Mouse (Mus musculus) heart, adult 2 months (tissue): ENCODE measurements around the gene Taf13. TPM values are rescaled to one million over a fixed set of nuclear protein-coding genes. Genes with fewer than 3 reads are reported as not detected.

Source experiments
- DNase-seq, 2 experiments: peaks; one replicate each; pipeline ENCODE4 v3.0.0; 2021
- H3K27ac ChIP-seq: fragments of 200-600 bp; 2 replicates; pipeline ENCODE4 v1.8.1; 2022
- H3K27me3 ChIP-seq: fragments of 200-500 bp; 2 replicates; pipeline ENCODE4 v1.6.1; 2012; ENCODE audit warnings: mild to moderate bottlenecking, low read length, inconsistent platforms, mixed read lengths; ENCODE audit not compliant: control insufficient read depth, insufficient read depth
- H3K36me3 ChIP-seq: fragments of 200-500 bp; 2 replicates; pipeline ENCODE4 v1.6.1; 2012; ENCODE audit warnings: low read length, inconsistent platforms; ENCODE audit not compliant: control insufficient read depth, insufficient read depth
- H3K4me1 ChIP-seq: fragments of 200-500 bp; 2 replicates; pipeline ENCODE4 v1.6.1; 2011; ENCODE audit warnings: low read length; ENCODE audit not compliant: control insufficient read depth, insufficient read depth
- H3K4me3 ChIP-seq: fragments of 200-600 bp; 2 replicates; pipeline ENCODE4 v1.8.1; 2022
- H3K79me2 ChIP-seq: fragments of 200-500 bp; replicated peaks from 2 replicates; pipeline ENCODE4 v1.6.1; 2012; ENCODE audit warnings: mild to moderate bottlenecking, inconsistent platforms, low read length, moderate library complexity, mixed read lengths; ENCODE audit not compliant: control insufficient read depth, insufficient read depth
- H3K9ac ChIP-seq: fragments of 200-500 bp; 2 replicates; pipeline ENCODE4 v1.6.1; 2012; ENCODE audit warnings: low read depth, mild to moderate bottlenecking, control low read depth, inconsistent platforms, low read length, mixed read lengths
- CTCF ChIP-seq: fragments of 200-600 bp; IDR thresholded peaks from 2 replicates; pipeline ENCODE4 v1.8.1; 2022; ENCODE audit warnings: antibody characterized with exemption, mild to moderate bottlenecking, moderate library complexity
- EP300 ChIP-seq: fragments of 200-500 bp; IDR thresholded peaks from 2 replicates; pipeline ENCODE4 v1.6.1; 2011; ENCODE audit warnings: low read depth, low read length, control low read depth; ENCODE audit not compliant: insufficient read depth
- POLR2A ChIP-seq: fragments of 200-500 bp; IDR thresholded peaks from 2 replicates; pipeline ENCODE4 v1.6.1; 2011; ENCODE audit warnings: mild to moderate bottlenecking, low read depth, low read length, control low read depth; ENCODE audit not compliant: insufficient read depth
- WGBS: fragments of 180-500 bp; shearing (Covaris S2); methylation state at CpG from one replicate; pipeline ENCODE4 v1.1.7; 2018; 5-methylcytosine and 5-hydroxymethylcytosine counted together
- intact Hi-C: fragments of 180-260 bp; cut with DNase I; formaldehyde crosslinking; loops from one replicate; pipeline ENCODE4 v1.15.1; 2025
- polyA plus RNA-seq: library from polyadenylated mRNA; depleted of rRNA; stranded (reverse); fragments of >200 nt; gene quantifications from 2 replicates; pipeline ENCODE4 v1.2.3, GENCODE M21; 2012
- total RNA-seq, 2 experiments: library from RNA; stranded (reverse); gene quantifications; 2 replicates each; pipeline ENCODE4 v1.2.3; 2021

The Taf13 gene
- total and polyA plus RNA-seq, 3 experiments, result 4.5 to 14.4 (median 11.1) TPM

DNA sequence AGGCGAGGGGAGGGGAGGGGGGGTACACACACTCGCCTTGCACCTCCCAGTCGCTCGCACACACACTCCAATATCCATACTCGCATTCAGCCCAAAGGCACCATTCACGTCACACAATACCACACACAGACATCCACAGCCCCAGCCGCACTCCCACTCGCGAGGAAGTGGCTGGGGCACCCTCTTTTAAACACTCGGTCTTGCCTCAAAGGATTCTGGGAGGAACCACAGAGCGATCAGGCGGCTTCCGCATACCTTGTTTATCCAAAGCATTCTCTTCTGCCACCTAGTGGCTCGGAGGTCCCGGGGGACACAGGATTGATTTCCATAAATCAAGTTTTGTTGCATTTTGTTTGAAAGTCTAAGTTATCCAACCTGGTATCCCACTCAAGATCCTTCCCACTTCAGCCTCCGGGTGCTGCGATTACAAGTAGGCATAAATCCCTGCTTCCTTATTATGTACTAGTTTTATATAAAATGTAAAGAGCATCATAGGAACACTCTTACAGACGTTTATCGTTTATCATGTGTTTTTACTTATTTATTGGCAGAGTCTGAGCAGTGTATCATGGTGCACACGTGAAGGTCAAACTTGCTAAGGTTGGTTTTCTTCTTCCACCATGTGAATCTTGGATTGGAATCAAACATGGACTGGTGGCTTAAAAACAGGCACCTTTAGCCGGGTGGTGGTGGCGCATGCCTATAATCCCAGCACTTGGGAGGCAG is 16.7 kb upstream of the Taf13 start:
- TF ChIP-seq CTCF (peak; percentile 96), POLR2A (peak; percentile 100), EP300 (peak; percentile 96)
- 16% methylated on average over 22 of the region's 22 CpGs for WGBS
- Histone ChIP-seq H3K4me1 (no peaks in the 10 kb centered on the region), H3K36me3 (no peaks in the 10 kb centered on the region; the same call in 1 of the 2 replicates), H3K4me3 (peak overlapping the region; percentile 88), H3K27me3 (no peaks in the 10 kb centered on the region), H3K27ac (peak overlapping the region; percentile 89), H3K79me2 (no peaks in the 10 kb centered on the region), H3K9ac (peak overlapping the region; percentile 99)
- DNase-seq, result peak; percentile 91 to 92
- intact Hi-C loops, result no loop called here

DNA sequence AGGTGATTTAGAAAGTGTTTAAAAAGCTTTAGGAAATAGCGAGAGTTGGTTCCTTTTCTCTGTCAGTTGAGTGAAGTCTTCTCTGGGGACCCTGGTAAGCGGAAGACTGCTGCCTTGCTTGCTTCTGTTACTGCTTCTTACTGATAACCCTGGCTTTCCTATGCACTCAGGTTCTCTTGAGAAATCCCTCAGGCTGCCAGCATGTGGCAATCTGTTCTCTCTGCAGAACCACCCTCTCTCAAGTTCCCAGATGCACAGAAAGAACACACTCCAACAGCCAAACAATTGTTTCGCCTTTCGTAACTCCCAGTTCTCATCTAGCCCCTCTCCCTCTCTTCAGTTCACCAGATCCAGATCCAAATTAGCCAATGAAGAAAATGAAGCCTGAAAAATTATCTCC is 13.6 kb upstream of the Taf13 start:
- intact Hi-C loops, result no loop called here
- Histone ChIP-seq H3K79me2 (no peaks in the 10 kb centered on the region; the same call in 1 of the 2 replicates), H3K27me3 (no peaks in the 10 kb centered on the region), H3K27ac (no peak overlapping the region), H3K4me3 (no peak overlapping the region), H3K4me1 (peaks cover 3% of the 10 kb centered on the region), H3K36me3 (peaks cover 3% of the 10 kb centered on the region), H3K9ac (no peak overlapping the region)
- 92% methylated on average over 4 of the region's 4 CpGs for WGBS
- TF ChIP-seq CTCF (no peak), EP300 (no peak), POLR2A (no peak)
- DNase-seq, result no peak

DNA sequence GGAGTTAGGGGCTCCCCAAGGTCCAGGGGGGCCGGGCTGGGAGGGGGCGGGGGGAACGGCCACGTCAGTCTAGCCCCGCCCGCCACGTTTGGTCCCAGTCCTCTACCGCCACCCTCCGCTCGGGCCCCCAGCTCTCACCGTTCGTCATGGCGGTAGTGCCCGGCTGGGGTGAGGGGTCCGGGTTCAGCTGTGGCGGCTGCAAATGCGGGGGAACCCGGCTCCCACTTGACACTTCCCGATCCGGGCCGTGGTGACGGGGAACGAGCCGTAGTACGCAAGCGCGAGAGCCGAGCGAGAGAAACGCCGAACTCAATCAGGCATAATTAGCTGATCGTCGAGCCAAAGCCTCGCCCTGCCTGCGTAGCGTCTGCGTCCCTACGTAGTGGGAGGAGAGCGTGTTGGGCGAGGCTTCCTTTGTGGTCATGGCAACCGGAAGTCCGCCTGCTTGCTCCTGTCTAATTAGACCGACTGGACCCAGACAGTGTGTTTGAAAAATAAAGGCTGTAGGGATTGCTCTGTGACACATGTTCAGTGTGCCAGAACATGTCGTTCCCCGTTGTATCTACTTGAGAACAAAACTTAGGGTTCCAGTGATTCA is 9.3 kb upstream of the Taf13 start, which contains the start of gene Tmem167b:
Gene Tmem167b (minus strand): TSS at position 334 of the 598 bp plus-strand sequence.
- under 1% methylated on average over 44 of the region's 45 CpGs for WGBS
- H3K9ac ChIP-seq, result peak within 1 kb of the TSS; percentile 99
- no peaks in the 10 kb centered on the region; the same call in 1 of the 2 replicates for H3K79me2 ChIP-seq
- H3K36me3 ChIP-seq, result peaks cover 3% of the 10 kb centered on the region
- intact Hi-C loops, result loop anchor here (1.0 to 10.0 kb wide), 6 partner anchors 29 to 353 kb away; partner anchors contain the start of genes Atxn7l2, Prpf38b, Sars and Wdr47
- H3K4me1 ChIP-seq, result peaks cover 3% of the 10 kb centered on the region
- no peaks in the 10 kb centered on the region for H3K27me3 ChIP-seq
- H3K4me3 ChIP-seq, result peak within 1 kb of the TSS; percentile 97
- peak; percentile 97 to 98 for DNase-seq
- TF ChIP-seq CTCF, result 0 out of 2 replicates have a peak, but pooled peaks have one; percentile 7
- TF ChIP-seq EP300, result peak; percentile 97
- TF ChIP-seq POLR2A, result peak; percentile 84
- peak within 1 kb of the TSS; percentile 99 for H3K27ac ChIP-seq

DNA sequence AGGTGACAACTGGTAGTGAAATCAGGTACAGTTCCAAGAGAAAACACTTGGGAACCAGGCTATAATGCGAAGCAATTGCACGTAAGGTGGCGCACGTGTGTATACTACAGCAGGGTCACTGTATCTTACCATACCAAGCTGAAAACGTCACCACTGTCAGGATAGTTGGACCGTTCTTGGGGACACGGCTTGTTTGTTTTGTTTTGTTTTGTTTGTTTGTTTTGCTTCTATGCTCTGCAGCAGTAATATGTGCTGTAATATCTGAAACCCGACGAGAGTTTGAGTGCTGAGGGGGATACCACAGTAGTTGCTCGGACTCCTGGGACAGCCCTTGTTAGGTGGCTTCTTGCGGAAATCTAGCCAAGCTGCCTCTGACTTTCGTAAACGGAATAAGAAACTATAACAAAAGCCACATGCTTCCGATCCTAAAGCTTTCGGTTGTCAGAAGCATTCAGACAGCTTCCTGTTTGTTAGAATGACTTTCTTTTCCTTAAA is 8.7 kb upstream of the Taf13 start:
- peak overlapping the region; percentile 99 for H3K27ac ChIP-seq
- WGBS, result under 1% methylated on average over 15 of the region's 15 CpGs
- no peaks in the 10 kb centered on the region for H3K27me3 ChIP-seq
- peak overlapping the region; percentile 97 for H3K4me3 ChIP-seq
- peaks cover 3% of the 10 kb centered on the region for H3K36me3 ChIP-seq
- H3K4me1 ChIP-seq, result peaks cover 3% of the 10 kb centered on the region
- intact Hi-C loops, result loop anchor here (1.0 to 10.0 kb wide), 7 partner anchors 8 to 352 kb away; partner anchors contain the start of genes Atxn7l2, Prpf38b, Sars and Taf13
- peak overlapping the region; percentile 63 for H3K9ac ChIP-seq
- no peak for TF ChIP-seq POLR2A
- peak; percentile 31 to 38 for DNase-seq
- H3K79me2 ChIP-seq, result no peaks in the 10 kb centered on the region; the same call in 1 of the 2 replicates

DNA sequence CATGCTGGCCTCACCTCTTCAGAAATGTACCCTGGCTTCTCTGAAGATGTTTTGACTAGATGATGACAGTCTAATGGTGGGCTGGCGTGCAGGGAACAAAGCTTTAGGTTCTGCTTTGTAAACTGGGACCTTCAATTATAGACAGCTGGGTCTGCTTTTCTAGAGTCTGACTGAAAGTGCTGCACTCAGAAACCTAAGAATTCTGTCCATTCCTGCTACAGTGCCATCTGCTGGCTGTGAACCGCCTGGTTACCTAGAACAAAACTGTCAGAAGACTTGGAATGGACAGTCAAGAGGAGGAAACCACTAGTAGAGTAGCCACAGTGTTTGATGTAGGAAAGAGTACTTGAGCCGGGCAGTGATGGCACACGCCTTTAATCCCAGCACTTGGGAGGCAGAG is 8.2 kb upstream of the Taf13 start:
- peak; percentile 82 to 83 for DNase-seq
- TF ChIP-seq POLR2A (peak; percentile 58), EP300 (no peak), CTCF (peak; percentile 86)
- peaks cover 3% of the 10 kb centered on the region for H3K4me1 ChIP-seq
- H3K79me2 ChIP-seq, result no peaks in the 10 kb centered on the region; the same call in 1 of the 2 replicates
- H3K36me3 ChIP-seq, result peaks cover 3% of the 10 kb centered on the region
- intact Hi-C loops, result loop anchor here (1.0 to 10.0 kb wide), 6 partner anchors 8 to 351 kb away; partner anchors contain the start of genes Atxn7l2, Prpf38b, Sars and Taf13
- 1% methylated on average over 4 of the region's 4 CpGs for WGBS
- peak overlapping the region; percentile 97 for H3K4me3 ChIP-seq
- peak overlapping the region; percentile 63 for H3K9ac ChIP-seq
- peak overlapping the region; percentile 99 for H3K27ac ChIP-seq
- no peaks in the 10 kb centered on the region for H3K27me3 ChIP-seq
